Mouse (Mus musculus) MN1 (cell line): ENCODE data around the gene Dcxr.
A peak's percentile ranks its signal among the peaks of the same experiment; 100 is the strongest.
"Not testable (repeated sequence)": the region's sequence is repeated elsewhere in the genome, so short reads cannot be mapped to it uniquely, and the experiment has no call there.

ENCODE experiments used
- DNase-seq: peaks from one replicate; pipeline ENCODE4 v3.0.0-alpha.2; 2016; ENCODE audit warnings: low spot score

Gene Dcxr

DNA sequence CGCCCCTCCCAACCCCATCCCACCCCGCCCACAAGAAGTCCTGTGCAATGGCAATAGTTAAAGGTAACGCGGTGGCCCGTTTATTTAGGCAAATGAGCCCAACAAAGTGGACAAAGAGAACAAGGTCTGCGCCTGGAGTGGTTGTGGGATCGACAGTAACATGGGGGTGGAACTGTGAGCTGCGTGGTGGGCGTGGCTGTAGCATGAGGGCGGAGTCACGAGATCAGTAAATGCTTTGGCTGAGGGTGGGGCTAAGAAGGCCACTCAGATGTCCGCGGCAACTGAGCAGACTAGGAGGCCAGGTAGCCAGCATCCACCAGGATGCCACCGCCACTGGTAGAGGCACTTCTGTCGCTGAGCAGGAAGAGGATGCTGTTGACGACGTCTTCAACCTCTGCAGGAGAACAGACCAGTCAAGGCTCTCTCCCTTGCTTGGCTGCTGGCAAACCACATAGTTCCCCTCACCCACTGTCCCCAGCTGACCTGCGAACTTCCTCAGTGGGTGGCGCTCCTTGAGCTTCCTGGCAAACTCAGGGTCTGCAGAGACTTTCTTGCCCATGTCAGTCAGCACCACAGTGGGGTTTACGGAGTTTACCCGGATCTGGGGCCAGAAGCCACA, 2.5 kb upstream of the Dcxr start:
- DNase-seq: not testable (repeated sequence)

DNA sequence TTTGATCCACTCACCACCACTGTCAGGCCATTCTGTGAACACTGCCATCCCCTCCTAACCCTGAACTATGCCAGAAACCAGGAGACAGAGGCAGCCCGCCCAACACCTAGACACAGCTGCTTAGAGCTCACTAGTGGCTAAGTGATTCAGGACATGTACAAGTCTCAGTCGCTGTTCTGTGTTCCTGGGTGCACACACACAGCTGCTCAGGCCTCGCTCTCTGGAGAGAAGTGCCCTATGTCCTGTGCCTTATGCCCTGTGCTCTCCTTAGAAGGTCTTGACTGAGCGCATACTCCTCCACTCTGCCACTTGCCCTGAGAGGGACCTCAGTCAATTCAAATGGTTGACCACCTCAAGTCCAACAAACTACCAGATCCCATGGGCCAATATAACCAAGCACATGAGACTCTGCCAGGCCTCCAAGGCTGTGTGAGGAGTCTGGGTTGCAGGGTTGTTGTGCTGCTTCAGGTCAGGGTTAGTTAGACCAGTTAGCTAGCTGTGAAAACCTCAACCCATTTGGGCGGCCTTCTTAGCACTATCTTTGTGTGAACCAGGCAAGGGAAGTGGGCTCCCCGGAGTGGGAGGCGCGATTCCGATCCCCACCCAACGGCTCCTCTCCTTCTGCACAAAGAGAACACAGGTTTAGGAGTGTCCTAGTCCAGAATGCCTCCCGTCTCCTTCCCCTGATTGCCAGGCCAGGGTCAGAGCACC, 1.6 kb upstream of the Dcxr start:
- DNase-seq: no peak

GRCm38 (mm10) chr11:120727564-120727963, 483 bp upstream of the Dcxr start:
- no peak for DNase-seq

- no peak for DNase-seq
Measured at GRCm38 (mm10) chr11:120726243-120727168, 575 bp downstream of the Dcxr start.

DNA sequence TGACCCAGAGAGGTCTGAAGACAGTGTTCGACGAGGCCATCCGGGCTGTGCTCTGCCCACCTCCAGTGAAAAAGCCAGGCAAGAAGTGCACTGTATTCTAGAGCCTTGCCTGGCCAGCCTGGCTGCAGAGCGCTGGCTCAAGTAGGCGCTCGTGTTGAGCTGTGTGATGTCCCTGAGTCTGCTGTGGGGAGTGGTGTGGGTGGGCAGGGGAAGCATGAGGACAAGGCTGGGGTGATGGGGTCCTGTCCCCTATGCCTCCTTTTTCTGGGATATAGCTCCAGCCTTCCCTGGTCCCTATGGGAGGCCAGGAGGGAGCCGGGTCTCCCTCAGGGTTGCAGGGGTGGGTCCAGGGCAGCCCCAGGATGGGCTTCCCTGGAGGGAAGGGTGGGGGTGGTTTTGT, 3.6 kb downstream of the Dcxr start:
- DNase-seq: no peak

GRCm38 (mm10) chr11:120722761-120723382, 4.2 kb downstream of the Dcxr start:
- no peak for DNase-seq

- DNase-seq: no peak
Measured at GRCm38 (mm10) chr11:120722067-120722630, 4.9 kb downstream of the Dcxr start.

DNA sequence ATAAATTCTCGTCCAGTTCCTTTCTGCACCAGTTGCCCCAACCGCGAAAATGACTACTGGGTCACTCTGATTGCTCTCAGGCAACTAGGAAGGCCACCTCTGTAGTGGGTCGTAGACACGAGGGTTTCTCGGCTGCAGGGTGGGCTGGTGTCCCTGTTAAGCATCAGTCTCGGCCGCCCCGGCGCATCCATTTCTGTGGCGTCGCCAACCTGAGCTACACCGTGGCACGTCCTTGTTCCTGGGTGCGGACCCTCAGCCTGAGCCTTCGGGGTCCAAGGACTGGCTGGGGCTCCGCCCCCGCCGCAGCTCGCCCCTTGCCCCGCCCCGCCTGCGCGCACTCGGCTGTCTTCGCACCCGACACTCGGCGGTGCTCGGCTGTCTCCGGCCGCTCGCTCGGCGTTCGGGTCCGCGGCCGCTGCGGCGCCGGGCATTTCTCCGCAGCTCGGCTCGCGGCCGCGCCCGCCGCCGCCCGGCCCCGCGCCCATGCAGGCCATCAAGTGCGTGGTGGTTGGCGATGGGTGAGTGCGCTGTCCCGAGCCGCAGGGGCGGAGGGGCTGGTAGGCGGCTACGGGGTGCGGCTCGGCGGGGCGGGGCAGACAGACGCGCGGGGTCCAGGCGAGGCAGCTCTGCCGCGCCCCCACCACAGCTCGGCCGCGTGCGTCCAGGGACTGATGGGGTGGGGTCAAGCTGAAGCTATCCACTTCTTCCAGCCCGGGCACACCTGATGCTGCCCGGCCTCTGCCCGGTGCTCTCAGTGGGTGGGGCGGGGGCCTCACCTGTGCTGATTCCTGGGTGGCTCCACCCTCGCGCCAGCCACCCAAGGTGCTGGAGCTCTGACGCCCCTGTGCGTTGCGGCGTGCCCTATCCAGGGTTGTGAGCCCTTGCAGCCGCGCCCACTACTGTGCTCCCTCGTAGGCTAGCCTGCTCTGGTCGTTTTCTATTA, 5.7 kb downstream of the Dcxr start, which contains the start of gene Rac3:
Rac3 (plus strand) TSS at position 347 of the 943 bp plus-strand sequence.
- no peak for DNase-seq

- peak; percentile 80 for DNase-seq
Measured at GRCm38 (mm10) chr11:120720450-120720849, 6.6 kb downstream of the Dcxr start.

DNA sequence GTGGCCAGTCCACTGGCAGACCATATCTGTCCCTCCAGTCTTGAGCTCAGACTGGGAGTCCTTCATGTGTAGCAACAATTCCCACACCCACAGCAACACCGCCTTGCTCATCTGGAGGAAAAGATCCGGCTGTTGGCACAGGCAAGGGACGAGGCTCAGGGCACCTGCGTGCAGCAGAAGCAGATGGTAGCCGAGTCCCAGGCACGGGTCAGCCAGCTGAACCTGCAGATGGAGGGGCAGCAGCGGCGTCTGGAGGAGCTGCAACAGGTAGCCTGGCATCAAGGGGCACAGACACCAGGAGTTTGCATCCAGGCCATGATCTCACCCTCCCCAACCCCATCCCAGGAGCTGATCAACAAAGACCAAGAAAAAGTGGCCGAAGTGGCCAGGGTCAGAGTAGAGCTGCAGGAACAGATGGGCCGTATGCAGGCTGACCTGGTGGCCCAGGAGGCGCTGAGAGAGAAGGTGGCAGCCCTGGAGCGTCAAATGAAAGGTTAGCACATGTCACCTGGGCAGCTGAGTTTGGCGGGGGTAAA, 7.2 kb downstream of the Dcxr start:
- no peak for DNase-seq

GRCm38 (mm10) chr11:120719242-120719641, 7.8 kb downstream of the Dcxr start:
- DNase-seq: no peak

DNA sequence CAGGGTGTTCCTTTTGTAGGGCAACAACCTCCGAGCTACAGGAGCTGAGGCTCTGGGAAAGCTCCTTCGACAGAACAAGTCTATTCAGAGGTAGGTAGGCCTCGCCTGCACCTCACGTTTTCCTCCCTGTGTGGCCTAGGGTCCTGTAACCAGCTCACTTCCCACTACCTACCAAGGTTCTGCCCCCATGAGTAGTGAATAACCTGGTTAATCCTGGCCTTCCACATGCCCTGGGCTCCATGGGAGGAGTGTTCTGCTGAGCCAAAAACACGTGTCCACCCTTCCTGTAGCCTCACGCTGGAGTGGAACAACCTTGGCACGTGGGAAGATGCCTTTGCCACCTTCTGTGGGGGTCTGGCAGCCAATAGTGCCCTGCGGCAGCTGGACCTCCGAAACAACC, 11.9 kb downstream of the Dcxr start:
- DNase-seq: no peak

DNA sequence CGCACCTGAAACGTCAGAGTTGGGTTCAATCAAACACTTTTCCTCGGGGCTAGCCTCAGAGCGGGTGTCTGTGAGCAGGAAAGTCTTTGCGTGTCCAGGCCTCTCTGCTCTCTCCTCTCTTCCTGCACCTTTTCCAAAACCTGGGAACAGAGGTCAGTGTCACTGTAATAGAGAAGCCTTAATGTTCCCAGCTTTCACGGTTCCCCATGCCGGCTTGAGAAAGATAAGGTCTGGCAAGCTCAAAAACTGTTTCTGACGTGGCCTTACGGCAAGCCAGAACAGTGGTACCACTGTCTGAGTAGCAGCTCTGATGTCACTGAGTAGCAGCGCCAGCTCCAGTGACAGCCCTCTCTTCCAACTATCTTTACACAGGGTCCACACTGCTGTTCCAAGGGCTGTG, 12.5 kb downstream of the Dcxr start:
- no peak for DNase-seq

- peak; percentile 99 for DNase-seq
Measured at GRCm38 (mm10) chr11:120713580-120714518, 13.2 kb downstream of the Dcxr start, which contains the start of the genes Cenpx and Lrrc45. TSS of gene Cenpx (minus strand) at chr11:120713738. TSS of gene Lrrc45 (plus strand) at chr11:120713925.

GRCm38 (mm10) chr11:120712771-120713568, 14.1 kb downstream of the Dcxr start:
- peak; percentile 58 for DNase-seq

- DNase-seq: no peak
Measured at GRCm38 (mm10) chr11:120711980-120712604, 15.0 kb downstream of the Dcxr start.

DNA sequence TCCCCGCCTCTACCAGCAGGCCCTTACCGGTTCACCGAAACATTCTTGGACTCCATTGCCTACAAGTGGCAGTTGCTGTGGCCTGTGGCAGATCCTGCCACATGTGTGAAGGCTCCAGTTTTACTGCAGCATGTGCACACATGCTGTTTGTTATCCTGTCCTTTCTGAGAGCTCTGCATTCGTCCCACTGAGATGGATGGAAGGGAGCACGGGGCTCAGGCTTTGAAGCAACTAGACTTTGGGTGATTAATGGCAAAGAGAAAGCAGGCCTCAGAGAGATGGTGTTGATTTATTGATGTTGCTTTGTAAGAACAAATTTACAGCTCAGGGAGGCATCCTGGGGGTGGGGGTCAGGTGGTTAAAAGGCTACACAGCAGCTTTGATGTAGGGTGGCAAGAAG, 16.4 kb downstream of the Dcxr start:
- no peak for DNase-seq

- DNase-seq: no peak
Measured at GRCm38 (mm10) chr11:120709551-120709950, 17.5 kb downstream of the Dcxr start.
